Mouse (Mus musculus) CH12.LX (cell line): ENCODE measurements at regions not wholly inside any gene's neighbourhood (a gene's known extent, or its start where the extent isn't known, plus 50 kb on each side); places are given as distances from the start of the nearest gene placed in this dataset.

Source experiments
- DNase-seq: peaks from one replicate; pipeline ENCODE4 v3.0.0-alpha.2; 2013; ENCODE audit errors: extremely low read depth
- H3K27ac ChIP-seq: 2 replicates; pipeline ENCODE4 v1.5.1; 2012; ENCODE audit warnings: low read depth, mild to moderate bottlenecking, control low read depth, moderate library complexity; ENCODE audit not compliant: insufficient read depth
- H3K27me3 ChIP-seq: replicated peaks from 2 replicates; pipeline ENCODE3; 2012; ENCODE audit warnings: inconsistent platforms
- H3K36me3 ChIP-seq, 2 experiments: replicated peaks in 1 of 2; 2 replicates each; pipeline versions ENCODE3 to v1.6.1; 2012; ENCODE audit warnings: inconsistent platforms in 1 of 2, low read length in 1 of 2, mild to moderate bottlenecking in 1 of 2, mixed read lengths in 1 of 2, moderate library complexity in 1 of 2; ENCODE audit not compliant: control insufficient read depth in 1 of 2, insufficient read depth in 1 of 2
- H3K4me1 ChIP-seq, 2 experiments: 2 replicates each; pipeline ENCODE4 v1.6.1; 2012; ENCODE audit warnings: inconsistent platforms in 1 of 2, moderate library complexity in 1 of 2; ENCODE audit not compliant: insufficient read depth in 2 of 2, control insufficient read depth in 1 of 2
- H3K4me2 ChIP-seq: 2 replicates; pipeline ENCODE4 v1.6.1; 2012; ENCODE audit warnings: low read depth, mild to moderate bottlenecking, control low read depth; ENCODE audit not compliant: poor library complexity, insufficient read depth, severe bottlenecking
- H3K4me3 ChIP-seq, 3 experiments: fragments of 150-350 bp in 1 of 3; sonication (generic) in 1 of 3; replicated peaks in 1 of 3; 2 replicates each; pipeline versions ENCODE3 to v1.5.1; 2011 to 2012; ENCODE audit warnings: low read depth in 2 of 3, low read length in 2 of 3, mild to moderate bottlenecking in 2 of 3, moderate library complexity in 2 of 3, control low read depth in 1 of 3, improper control_type of control experiment in 1 of 3, inconsistent platforms in 1 of 3, mixed read lengths in 1 of 3; ENCODE audit not compliant: poor library complexity in 1 of 3
- H3K79me2 ChIP-seq: replicated peaks from 2 replicates; pipeline ENCODE4 v1.6.1; 2012; ENCODE audit warnings: mild to moderate bottlenecking, moderate library complexity; ENCODE audit not compliant: control insufficient read depth, poor library complexity, insufficient read depth, severe bottlenecking; ENCODE audit errors: extremely low read depth
- H3K9ac ChIP-seq: 2 replicates; pipeline ENCODE4 v1.6.1; 2012; ENCODE audit warnings: low read depth, mild to moderate bottlenecking, control low read depth, moderate library complexity; ENCODE audit not compliant: insufficient read depth
- H3K9me3 ChIP-seq: replicated peaks from 2 replicates; pipeline ENCODE3; 2012; ENCODE audit warnings: low read length, inconsistent platforms, mixed read lengths
- BHLHE40 ChIP-seq: IDR thresholded peaks from 2 replicates; pipeline ENCODE4 v1.6.1; 2011; ENCODE audit warnings: mild to moderate bottlenecking, low read depth, low read length, improper control_type of control experiment
- CHD1 ChIP-seq: IDR thresholded peaks from 2 replicates; pipeline ENCODE4 v1.6.1; 2012; ENCODE audit warnings: low read depth, low read length, improper control_type of control experiment, inconsistent platforms
- ETS1 ChIP-seq: conservative IDR thresholded peaks from 2 replicates; pipeline ENCODE4 v1.6.1; 2012; ENCODE audit warnings: low read depth, mild to moderate bottlenecking, inconsistent platforms, low read length, improper control_type of control experiment, moderate library complexity
- IRF4 ChIP-seq: IDR thresholded peaks from 2 replicates; pipeline ENCODE4 v1.6.1; 2014; ENCODE audit warnings: low read depth, mild to moderate bottlenecking, inconsistent platforms, low read length, improper control_type of control experiment
- KAT2A ChIP-seq: IDR thresholded peaks from 2 replicates; pipeline ENCODE4 v1.6.1; 2012; ENCODE audit warnings: low read length, improper control_type of control experiment, inconsistent platforms; ENCODE audit not compliant: insufficient replicate concordance
- MAFK ChIP-seq: IDR thresholded peaks from 2 replicates; pipeline ENCODE4 v1.6.1; 2011; ENCODE audit warnings: low read length, improper control_type of control experiment; ENCODE audit not compliant: insufficient replicate concordance
- NELFE ChIP-seq: IDR thresholded peaks from 2 replicates; pipeline ENCODE4 v1.6.1; 2011; ENCODE audit warnings: low read depth, low read length, improper control_type of control experiment
- PAX5 ChIP-seq: IDR thresholded peaks from 2 replicates; pipeline ENCODE4 v1.6.1; 2012; ENCODE audit warnings: low read length, inconsistent platforms, mixed read lengths
- RAD21 ChIP-seq: IDR thresholded peaks from 2 replicates; pipeline ENCODE4 v1.6.1; 2011; ENCODE audit warnings: low read depth, mild to moderate bottlenecking, low read length, improper control_type of control experiment, moderate library complexity
- RCOR1 ChIP-seq: conservative IDR thresholded peaks from 2 replicates; pipeline ENCODE4 v1.6.1; 2012; ENCODE audit warnings: low read depth, mild to moderate bottlenecking, inconsistent platforms, low read length, improper control_type of control experiment
- SIN3A ChIP-seq: IDR thresholded peaks from 2 replicates; pipeline ENCODE4 v1.6.1; 2012; ENCODE audit warnings: low read length, improper control_type of control experiment, inconsistent platforms
- UBTF ChIP-seq: IDR thresholded peaks from 2 replicates; pipeline ENCODE4 v1.6.1; 2012; ENCODE audit warnings: low read depth, mild to moderate bottlenecking, inconsistent platforms, low read length, improper control_type of control experiment, moderate library complexity
- USF1 ChIP-seq: IDR thresholded peaks from 2 replicates; pipeline ENCODE4 v1.6.1; 2014; ENCODE audit warnings: low read depth, mild to moderate bottlenecking, inconsistent platforms, low read length, improper control_type of control experiment
- USF2 ChIP-seq: conservative IDR thresholded peaks from 2 replicates; pipeline ENCODE4 v1.6.1; 2011; ENCODE audit warnings: low read depth, low read length, improper control_type of control experiment
- ZC3H11A ChIP-seq: IDR thresholded peaks from 2 replicates; pipeline ENCODE4 v1.6.1; 2012; ENCODE audit warnings: low read depth, mild to moderate bottlenecking, inconsistent platforms, low read length, improper control_type of control experiment
- dilution Hi-C: fragments of 300-500 bp; cut with MboI; formaldehyde crosslinking; loops from 2 replicates; pipeline ENCODE4 v1.14.3; 2020; ENCODE audit warnings: low sequenced_read_pairs; ENCODE audit not compliant: extremely low pct_unique_long_range_greater_than_20kb, extremely low pct_ligation_motif_present
- in situ Hi-C: fragments of 300-500 bp; cut with MboI; formaldehyde crosslinking; loops from 3 replicates; pipeline ENCODE4 v1.14.3; 2019; ENCODE audit warnings: low sequenced_read_pairs, low pct_ligation_motif_present, low pct_unique_long_range_greater_than_20kb, mixed read lengths

DNA sequence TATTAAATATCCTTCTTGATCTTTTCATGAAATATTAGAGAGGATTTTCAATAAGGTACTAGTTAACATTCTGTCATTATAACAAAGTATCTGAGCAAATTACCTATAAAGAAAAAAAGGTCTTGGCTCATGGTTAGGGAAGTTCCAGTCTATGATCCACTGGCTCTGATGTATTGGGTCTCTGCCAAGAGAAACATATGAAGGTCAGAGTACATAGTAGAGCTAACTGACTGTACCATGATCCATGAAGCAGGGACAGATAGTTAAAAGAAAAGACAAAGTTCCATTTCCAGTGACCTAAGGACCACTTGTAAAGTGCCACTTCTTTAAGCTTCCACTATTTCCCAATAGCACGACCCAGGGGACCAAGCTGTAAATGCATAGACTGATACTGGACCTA is 87.2 kb upstream of the Chrm3 start:
- no peaks in the 10 kb centered on the region for H3K36me3 ChIP-seq
- no peaks in the 10 kb centered on the region for H3K27me3 ChIP-seq
- DNase-seq: no peak
- no peaks in the 10 kb centered on the region for H3K9me3 ChIP-seq
- H3K4me2 ChIP-seq: no peak overlapping the region
- no peak for TF ChIP-seq RCOR1
- no peak for TF ChIP-seq USF1
- TF ChIP-seq UBTF: no peak
- no peak for TF ChIP-seq PAX5
- TF ChIP-seq NELFE: no peak
- H3K79me2 ChIP-seq: no peaks in the 10 kb centered on the region
- 0 out of 4 replicates have a peak, but pooled peaks cover 0 to 6% of the 10 kb centered on the region in 2 experiments for H3K4me1 ChIP-seq
- no peak overlapping the region for H3K9ac ChIP-seq
- dilution Hi-C loops (no loop called here), in situ Hi-C loops (no loop called here)
- H3K27ac ChIP-seq: no peak overlapping the region
- no peak overlapping the region for H3K4me3 ChIP-seq

DNA sequence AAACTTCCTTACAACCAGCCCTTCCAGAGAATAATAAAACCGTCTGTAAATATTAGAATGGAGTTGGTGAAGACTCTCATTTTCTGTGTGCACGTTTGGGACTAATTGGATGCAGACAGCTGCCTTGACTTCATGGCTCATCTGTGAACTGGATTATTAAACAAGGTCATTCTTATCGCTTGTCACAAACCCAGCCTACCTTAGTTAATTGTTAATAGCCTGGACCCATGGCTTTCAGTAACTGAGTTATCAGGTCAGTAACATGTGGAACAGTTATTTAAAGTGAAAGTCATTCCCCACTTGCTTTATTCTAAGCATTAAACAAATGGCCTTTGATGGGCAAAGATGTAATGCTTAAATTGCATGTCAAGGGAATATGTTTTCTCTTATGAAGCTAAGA is 85.0 kb upstream of the Chrm3 start:
- Histone ChIP-seq H3K36me3 (no peaks in the 10 kb centered on the region), H3K9me3 (no peaks in the 10 kb centered on the region), H3K27me3 (no peaks in the 10 kb centered on the region), H3K4me2 (no peak overlapping the region), H3K4me3 (no peak overlapping the region), H3K9ac (no peak overlapping the region), H3K4me1 (0 out of 4 replicates have a peak, but pooled peaks cover 0 to 6% of the 10 kb centered on the region in 2 experiments), H3K27ac (no peak overlapping the region), H3K79me2 (no peaks in the 10 kb centered on the region)
- no peak for TF ChIP-seq KAT2A
- TF ChIP-seq RAD21: no peak
- no peak for TF ChIP-seq CHD1
- no peak for TF ChIP-seq ETS1
- no peak for TF ChIP-seq ZC3H11A
- TF ChIP-seq USF2: no peak
- no peak for TF ChIP-seq USF1
- no peak for TF ChIP-seq BHLHE40
- no peak for TF ChIP-seq MAFK
- no peak for TF ChIP-seq RCOR1
- TF ChIP-seq IRF4: no peak
- TF ChIP-seq SIN3A: no peak
- in situ Hi-C loops (no loop called here), dilution Hi-C loops (no loop called here)
- no peak for DNase-seq
